Mouse (Mus musculus): Measurements from ENCODE around the gene Fgfr4.

DNA sequence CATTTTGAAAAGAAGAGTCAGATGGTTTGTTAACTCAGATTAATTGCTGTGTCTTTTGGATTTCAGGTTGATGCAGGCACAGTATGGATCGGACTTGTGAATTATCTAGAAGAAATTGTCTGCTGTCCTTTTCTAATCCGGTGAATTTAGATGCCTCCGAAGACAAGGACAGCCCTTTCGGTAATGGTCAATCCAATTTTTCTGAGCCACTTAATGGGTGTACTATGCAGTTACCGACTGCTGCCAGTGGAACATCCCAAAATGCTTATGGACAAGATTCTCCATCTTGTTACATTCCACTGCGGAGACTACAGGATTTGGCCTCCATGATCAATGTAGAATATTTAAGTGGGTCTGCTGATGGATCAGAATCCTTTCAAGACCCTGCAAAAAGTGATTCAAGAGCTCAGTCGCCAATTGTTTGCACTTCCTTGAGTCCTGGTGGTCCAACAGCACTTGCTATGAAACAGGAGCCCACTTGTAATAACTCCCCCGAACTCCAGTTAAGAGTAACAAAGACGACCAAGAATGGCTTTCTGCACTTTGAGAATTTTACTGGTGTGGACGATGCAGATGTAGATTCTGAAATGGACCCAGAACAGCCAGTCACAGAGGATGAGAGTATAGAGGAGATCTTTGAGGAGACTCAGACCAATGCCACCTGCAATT is 60.8 kb downstream of the Fgfr4 start:
- no peak for TF ChIP-seq MYOD1 (IDR thresholded peaks at IDR 0.05; ENCODE audit: control insufficient read depth, insufficient read length, low read depth)
- no peak for TF ChIP-seq CTCF (IDR thresholded peaks at IDR 0.05; ENCODE audit: control insufficient read depth, insufficient read depth, insufficient read length)
- no peak for TF ChIP-seq FOSL1 (IDR thresholded peaks at IDR 0.05; ENCODE audit: insufficient read depth, low read length, poor library complexity, severe bottlenecking)
- TF ChIP-seq CEBPB (IDR thresholded peaks at IDR 0.05; ENCODE audit: low read depth) = no peak
- TF ChIP-seq USF1 (IDR thresholded peaks at IDR 0.05; ENCODE audit: low read depth) = no peak

All from C2C12 (cell line).